Mouse (Mus musculus) CH12.LX (cell line): ENCODE results near the gene Chaf1a.

ENCODE experiments used
- CTCF ChIP-seq, 2 experiments: IDR thresholded peaks in 1 of 2; conservative IDR thresholded peaks in 1 of 2; 2 replicates each; pipeline ENCODE4 v1.5.1; 2011 to 2012; ENCODE audit warnings: low read depth in 2 of 2, low read length in 2 of 2, improper control_type of control experiment in 1 of 2, inconsistent platforms in 1 of 2, mild to moderate bottlenecking in 1 of 2, moderate library complexity in 1 of 2
- E2F4 ChIP-seq: IDR thresholded peaks from 2 replicates; pipeline ENCODE4 v1.6.1; 2011; ENCODE audit warnings: low read depth, low read length, improper control_type of control experiment; ENCODE audit not compliant: insufficient replicate concordance
- IRF4 ChIP-seq: IDR thresholded peaks from 2 replicates; pipeline ENCODE4 v1.6.1; 2014; ENCODE audit warnings: low read depth, mild to moderate bottlenecking, inconsistent platforms, low read length, improper control_type of control experiment
- POLR2A ChIP-seq: IDR thresholded peaks from 2 replicates; pipeline ENCODE4 v1.6.1; 2011; ENCODE audit warnings: low read depth, mild to moderate bottlenecking, improper control_type of control experiment, low read length
- TBP ChIP-seq: conservative IDR thresholded peaks from 2 replicates; pipeline ENCODE4 v1.6.1; 2011; ENCODE audit warnings: low read depth, low read length, improper control_type of control experiment

- TF ChIP-seq TBP (no peak), POLR2A (no peak), CTCF (conservative IDR thresholded peaks at IDR 0.05 in 1 of 2, IDR thresholded peaks at IDR 0.05 in 1 of 2; ENCODE audit: low read depth in 2 of 2, low read length in 2 of 2) (no peak), E2F4 (no peak), IRF4 (no peak)
Measured at GRCm38 (mm10) chr17:56054938-56055337, 14.7 kb downstream of the Chaf1a start.
